Mouse (Mus musculus) liver, adult 2 months (tissue): Measurements from ENCODE around the gene Usp6nl.

ENCODE experiments used
- CTCF ChIP-seq: fragments of 200-500 bp; IDR thresholded peaks from 2 replicates; pipeline ENCODE4 v1.5.1; 2011; ENCODE audit warnings: low read depth, low read length, control low read depth
- POLR2A ChIP-seq: fragments of 200-500 bp; IDR thresholded peaks from 2 replicates; pipeline ENCODE4 v1.6.1; 2011; ENCODE audit warnings: low read length, control low read depth; ENCODE audit not compliant: insufficient read depth; ENCODE audit errors: extremely low read depth

DNA sequence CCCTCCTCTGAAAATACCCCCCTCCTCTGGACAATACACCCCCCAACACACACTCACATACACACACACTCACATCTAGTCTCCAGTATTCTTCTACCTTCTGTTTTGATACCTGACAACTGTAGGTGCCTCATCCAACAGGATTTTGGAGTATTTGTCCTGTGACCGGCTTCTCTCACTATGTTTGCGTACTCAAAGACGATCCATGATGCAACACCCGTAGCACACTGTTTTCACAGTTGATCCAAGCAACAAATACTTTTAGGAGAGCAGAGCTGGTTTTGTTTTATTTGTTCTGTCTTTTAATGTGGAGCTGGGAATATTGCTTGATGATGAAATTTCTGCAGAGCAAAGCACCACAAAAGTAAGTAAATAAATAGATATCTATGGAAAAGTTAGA, 17.7 kb upstream of the Usp6nl start:
- TF ChIP-seq POLR2A (no peak), CTCF (no peak)
